Mouse (Mus musculus) naive thymus-derived CD4-positive, alpha-beta T cell, adult 2 months (primary cell): ENCODE data around the gene Lmbr1l.
A peak's percentile ranks its signal among the peaks of the same experiment; 100 is the strongest.

ENCODE experiments used
- DNase-seq: peaks from one replicate; pipeline ENCODE4 v3.0.0-alpha.2; 2011; ENCODE audit warnings: low read depth

Gene Lmbr1l

DNA sequence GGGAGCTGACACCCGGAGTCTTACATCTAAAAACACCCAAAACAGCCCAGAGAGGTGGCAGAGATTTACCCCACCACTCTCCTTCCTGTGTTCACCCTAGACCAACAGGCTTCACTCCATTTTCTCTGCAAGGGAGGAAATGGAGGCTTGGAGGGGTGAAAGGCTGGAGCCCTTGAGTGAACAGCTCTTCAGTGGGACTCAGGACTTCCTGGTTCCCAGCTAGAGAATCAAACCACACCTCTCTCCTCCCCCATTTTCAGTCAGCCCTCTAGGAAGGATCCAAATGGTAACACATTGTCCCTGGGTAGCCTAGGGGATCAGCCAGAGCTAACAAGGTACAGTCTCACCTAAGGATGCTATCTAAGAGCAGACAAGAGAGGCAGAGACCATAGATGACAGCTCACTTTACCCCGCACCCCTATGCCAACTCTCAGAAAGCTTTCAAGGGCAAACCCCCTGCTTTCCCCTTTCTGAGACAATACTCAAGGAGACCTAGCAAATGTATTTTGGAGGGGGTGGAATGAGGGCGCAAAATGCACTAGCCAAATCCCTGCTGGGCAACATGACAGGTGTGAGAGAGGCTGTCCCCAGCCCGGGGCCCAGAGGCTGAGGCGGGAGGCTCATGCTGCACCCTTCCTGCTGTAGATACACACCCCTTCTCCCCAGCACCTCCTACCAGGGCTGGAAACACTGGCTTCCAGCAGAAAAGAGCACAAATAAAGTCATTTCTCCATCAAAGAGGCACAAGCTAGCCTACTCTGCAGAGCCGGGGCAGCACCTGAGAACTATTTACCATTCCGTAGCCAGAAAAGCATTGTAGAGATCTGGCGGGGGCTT is 48.5 kb downstream of the Lmbr1l start:
- peak; percentile 54 for DNase-seq

DNA sequence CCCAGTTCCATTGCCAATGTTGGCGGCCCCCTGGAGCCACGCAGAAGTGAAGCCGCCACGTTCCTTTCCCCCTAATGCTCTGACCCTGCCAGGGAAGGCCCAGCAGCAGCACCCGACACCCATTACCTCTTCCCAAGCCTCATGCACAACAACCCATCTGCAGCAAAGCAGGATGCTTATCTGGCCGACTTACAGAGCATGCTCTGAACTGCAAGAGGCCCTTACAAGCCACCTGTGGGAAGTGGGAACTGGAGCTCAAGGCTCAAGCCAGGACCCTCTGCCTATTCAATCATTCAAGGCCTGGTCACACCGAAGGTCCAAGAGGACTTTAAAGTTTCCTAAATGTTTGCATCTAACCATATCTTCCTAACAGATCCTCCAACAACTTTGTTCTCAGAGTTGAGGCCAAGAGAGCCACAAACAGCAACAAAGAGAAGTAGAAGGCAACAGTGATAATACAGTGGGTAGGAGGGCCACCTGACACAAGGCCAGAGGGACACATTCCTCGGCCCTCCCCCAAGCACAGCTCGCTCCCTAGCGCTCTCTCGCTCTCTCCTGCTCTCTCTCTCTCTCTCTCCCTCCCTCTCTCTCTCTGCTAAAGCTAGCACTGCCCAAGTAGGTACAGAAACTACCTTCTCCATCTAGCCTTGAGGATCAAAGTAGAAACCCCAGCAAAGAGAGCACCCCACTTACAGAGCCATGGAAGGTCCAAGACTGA is 49.5 kb downstream of the Lmbr1l start:
- DNase-seq = no peak

DNA sequence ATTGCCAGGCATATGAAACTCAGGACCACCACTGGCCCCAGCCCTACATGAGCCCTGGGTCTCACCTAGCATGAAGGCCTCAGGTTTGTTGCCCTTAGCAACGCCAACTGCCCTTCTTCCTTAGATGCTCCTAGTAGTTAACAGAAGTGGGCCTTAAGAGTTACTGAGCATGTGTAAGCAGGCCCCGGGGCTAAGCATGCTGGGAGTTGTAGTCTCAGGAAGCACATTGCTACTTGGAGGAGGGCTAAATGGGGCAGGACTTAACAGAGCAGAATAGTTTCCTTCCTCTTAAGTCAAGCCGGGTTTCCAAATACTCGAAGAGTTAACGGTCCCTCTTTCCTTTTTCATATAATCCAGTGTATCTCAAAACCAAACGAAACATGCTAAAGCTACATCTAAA is 50.7 kb downstream of the Lmbr1l start:
- DNase-seq = peak; percentile 78

DNA sequence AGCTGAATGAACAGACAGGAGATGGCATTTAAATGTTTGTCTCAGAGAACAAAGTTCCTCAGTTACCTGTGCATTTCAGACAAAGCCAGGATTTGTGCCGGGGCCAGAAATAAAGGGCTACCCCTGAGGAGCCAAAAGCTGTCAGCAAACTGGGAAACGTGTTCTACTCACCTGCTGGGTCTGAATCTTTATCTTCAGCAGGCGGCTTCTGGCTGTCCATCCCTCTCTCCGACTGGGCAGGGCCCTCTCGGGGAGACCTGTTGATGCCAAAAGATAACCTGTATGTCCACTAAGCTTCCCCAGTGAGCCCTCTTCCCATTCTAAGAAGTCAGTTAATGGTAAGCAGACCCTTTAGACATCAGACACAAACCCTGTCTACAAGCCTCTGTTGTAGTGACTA is 51.5 kb downstream of the Lmbr1l start:
- no peak for DNase-seq

DNA sequence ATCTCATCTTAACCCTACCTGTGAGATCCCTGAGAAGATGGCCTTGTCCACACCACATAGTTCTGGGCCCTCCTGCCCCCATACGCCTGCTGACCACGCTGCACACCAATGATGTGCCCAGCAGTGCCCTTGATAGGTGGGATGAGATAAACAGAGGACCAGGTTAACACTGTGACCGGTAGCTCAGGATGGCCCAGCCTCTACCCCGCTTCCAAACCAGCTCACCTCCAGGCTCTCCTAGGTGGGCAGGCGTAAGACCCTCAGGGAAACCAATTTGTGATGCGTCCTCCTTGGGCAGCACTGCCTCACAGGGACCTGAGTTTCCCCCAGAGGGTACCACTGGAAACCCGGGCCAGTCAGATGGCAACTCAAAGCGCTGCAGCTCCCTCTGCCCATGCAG is 52.3 kb downstream of the Lmbr1l start:
- DNase-seq = no peak

DNA sequence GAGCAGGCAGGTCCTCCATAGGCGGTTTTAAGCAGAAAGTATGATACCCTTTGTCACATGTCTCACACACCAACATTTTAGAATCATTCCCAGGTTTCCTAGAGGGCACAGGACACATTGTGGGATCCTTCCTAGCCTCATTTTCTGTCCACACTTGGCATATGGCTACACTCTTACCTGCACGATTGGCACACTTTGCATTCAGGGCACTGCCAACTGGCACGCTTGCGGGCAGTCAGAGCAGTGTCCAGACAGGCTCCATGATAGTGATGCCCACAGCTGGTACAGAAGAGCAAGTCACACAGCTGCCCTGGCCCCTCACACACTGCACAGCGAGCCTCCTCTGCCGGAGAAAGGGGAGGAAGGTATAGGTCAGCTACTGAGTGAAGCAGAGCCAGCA is 53.1 kb downstream of the Lmbr1l start:
- DNase-seq = no peak

DNA sequence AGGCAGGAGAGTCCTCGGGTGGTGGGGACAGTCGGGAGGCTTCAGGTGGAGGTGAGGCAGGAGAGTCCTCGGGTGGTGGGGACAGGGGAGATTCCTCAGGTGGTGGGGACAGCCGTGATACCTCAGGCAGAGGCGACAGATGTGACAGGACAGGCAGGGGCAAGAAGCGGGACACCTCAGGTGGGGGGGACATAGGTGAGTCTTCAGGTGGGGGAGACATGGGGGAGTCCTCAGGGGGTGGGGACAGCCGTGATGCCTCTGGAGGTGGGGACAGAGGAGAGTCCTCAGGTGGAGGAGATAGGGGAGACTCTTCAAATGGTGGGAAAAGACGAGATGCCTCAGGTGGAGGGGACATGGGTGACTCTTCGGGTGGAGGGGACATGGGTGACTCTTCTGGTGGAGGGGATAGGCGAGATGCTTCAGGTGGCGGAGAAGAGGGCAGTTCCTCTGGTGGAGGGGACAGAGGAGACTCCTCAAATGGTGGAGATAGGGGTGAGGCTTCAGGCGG is 54.5 kb downstream of the Lmbr1l start:
- no peak for DNase-seq

DNA sequence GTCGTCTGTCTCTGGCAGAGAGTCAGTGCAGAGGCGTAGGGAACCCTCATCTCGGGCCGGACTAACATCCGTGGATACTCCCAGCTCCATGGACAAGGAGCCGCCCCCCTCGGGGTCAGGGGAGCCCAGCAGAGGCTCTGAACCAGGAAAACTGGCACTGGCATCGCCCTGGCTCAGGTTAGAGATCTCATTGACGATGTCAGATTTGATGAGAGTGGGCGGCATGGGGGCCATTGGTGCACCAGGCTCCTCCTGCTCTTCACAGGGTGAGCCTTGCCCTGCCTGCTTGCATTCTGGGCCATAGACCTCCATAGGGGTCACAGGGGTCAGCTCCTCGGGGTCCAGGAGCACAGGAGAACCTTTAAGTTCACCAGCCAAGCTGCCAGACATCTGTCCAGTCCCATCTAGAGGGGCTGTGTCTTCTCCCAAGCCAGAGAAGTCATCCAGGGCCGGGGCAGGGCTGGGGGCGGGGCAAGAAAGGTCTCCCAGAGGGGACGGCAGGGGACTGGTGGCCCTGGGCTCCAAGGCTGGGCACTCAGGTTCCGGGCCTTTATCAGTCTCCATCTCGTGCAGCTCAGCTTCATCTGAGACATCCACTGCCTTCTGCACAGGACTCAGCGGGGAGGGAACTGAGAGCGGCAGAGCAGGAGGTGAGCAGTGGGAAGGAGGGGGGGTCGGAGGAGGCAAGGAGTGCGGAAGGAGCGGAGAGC is 56.2 kb downstream of the Lmbr1l start:
- DNase-seq = no peak

DNA sequence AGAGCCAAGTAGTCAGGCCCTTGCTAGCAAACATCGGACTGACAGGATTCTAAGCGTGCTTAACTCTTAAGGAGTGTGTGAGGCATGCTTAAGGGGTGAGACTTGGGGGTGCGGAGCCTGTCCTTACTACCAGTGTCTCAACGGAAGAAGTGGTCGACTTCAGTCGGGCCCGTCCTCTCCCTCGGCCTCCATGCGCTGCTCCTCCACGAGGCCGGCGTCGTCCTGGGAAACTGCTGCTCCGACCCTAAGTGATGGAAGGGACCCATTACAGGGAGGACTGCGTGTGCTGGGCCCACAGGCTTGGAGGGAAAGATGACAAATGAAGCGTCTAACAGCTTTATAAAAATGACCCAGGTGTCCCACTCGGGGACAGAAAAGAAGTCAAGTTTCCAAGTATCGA is 57.1 kb downstream of the Lmbr1l start:
- DNase-seq = no peak

DNA sequence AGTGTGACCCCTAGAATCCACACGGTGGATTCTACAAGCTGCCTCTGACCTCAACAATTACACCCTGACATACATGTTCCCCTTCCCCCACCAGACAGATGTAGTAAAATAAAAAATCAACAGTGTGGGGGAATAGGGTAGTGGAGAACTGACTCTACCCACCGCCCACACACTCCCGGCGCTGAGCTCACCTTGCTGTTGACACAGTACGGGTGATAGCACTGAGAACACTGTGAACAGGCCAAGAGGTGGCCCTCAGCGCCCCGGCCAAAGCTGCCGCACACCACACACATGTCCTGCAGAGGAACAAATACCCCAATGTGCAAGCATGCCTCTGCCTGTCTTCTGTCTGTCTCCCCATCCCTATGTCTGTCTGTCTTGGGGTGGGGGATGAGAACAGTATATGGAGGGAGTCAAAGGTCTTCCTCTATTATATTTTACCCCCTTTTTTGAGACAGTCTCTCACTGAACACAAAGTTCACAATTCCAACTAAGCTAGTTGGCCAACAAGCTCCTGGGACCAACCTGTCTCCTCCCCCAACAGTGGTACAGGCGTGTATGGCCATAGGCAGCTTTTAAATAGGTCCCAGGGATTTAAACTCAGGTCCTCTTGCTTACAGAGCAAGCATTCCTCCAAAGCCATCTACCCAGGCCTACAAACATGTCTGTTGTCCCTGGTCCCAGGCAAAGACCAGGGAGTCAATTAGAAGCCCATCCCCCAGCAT is 58.5 kb downstream of the Lmbr1l start:
- no peak for DNase-seq

DNA sequence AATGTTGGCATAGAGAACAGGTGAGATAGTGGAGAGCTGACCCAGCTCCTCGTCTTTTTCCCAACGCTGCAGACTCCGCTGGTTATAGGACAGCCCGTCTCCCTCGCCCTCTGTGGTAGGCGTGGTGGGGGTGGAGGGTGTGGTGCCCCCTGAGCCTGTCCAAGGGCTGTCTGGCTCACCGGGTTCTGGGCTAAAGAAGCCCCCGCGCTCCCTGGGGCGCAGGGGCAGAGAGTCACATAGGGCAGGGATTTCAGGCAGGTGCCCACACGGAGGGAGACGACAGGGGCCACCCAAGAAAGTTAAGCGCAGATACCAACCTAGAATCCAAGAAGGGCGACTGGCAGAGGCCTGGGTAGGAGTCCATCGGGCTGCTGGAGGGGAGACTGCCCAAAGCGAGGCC is 63.8 kb downstream of the Lmbr1l start:
- no peak for DNase-seq
